Mouse (Mus musculus): ENCODE data around the gene Mrgprg. TPM values are rescaled to one million over a fixed set of nuclear protein-coding genes. Genes with fewer than 3 reads are reported as not detected.
A peak's percentile ranks its signal among the peaks of the same experiment; 100 is the strongest.

Mrgprg gene
- polyA plus RNA-seq, 1 experiment from 2014 or later = not detected

DNA sequence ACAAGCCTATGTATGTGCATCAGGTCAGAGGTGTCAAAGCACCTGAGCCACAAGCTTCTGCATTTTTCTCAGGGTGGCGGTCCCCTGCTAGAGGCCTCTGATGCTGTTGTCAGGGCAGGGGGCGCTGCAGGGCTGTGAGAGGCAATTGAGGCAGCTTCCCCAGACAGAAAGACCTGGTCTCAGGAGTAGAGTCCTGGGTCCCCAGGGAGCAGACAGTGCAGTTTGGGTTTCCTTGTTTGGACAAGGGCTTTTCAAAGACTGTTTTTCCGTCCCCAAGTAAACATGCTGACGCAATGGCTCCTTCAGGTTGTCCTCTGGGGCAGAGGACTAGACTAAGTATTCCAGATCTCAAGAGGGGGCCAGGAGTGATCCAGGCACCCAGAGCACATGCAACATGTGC, 40.4 kb downstream of the Mrgprg start:
- WGBS = 73% methylated on average over 4 of the region's 4 CpGs
- H3K4me3 ChIP-seq (replicated peaks) = no peak overlapping the region
- no peak for ATAC-seq (ENCODE audit: insufficient read depth, low FRiP score, low read depth)
- no peaks in the 10 kb centered on the region for H3K9me3 ChIP-seq
- H3K36me3 ChIP-seq = no peaks in the 10 kb centered on the region
- H3K27me3 ChIP-seq (replicated peaks) = no peaks in the 10 kb centered on the region
- no peak overlapping the region for H3K4me2 ChIP-seq
- H3K9ac ChIP-seq = no peak overlapping the region
- 0 out of 2 replicates have a peak, but pooled peaks cover 10% of the 10 kb centered on the region for H3K4me1 ChIP-seq
- H3K27ac ChIP-seq = no peak overlapping the region

DNA sequence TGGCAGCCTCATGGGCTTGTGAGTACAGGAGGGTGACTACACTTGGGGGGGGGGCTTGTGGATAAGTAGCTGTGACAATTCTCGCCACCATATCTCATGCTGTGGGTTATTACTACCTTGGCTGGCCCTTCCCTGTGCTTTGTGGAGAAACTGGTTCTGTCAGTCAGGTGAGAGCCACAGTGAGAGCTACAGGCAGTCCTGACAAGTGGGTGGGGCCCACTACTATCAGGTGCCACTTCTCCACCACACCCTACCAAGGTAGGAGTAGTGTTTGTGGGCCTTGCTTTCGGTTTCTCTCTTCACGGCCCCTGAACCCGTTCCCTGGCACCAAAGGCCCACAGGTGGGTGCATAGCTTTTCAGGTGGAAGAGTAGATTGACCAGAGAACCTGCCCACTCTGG, 43.0 kb downstream of the Mrgprg start:
- H3K27me3 ChIP-seq (replicated peaks) = no peaks in the 10 kb centered on the region
- H3K4me1 ChIP-seq = 0 out of 2 replicates have a peak, but pooled peaks cover 7% of the 10 kb centered on the region
- peak overlapping the region; percentile 18; the same call in 1 of the 2 replicates for H3K4me3 ChIP-seq (replicated peaks)
- H3K36me3 ChIP-seq = no peaks in the 10 kb centered on the region
- WGBS = 84% methylated on average over 4 of the region's 4 CpGs
- no peak overlapping the region for H3K9ac ChIP-seq
- no peaks in the 10 kb centered on the region for H3K9me3 ChIP-seq
- H3K4me2 ChIP-seq = peak overlapping the region; percentile 43
- peak; percentile 94 for ATAC-seq (ENCODE audit: insufficient read depth, low FRiP score, low read depth)
- peak overlapping the region; percentile 89 for H3K27ac ChIP-seq

DNA sequence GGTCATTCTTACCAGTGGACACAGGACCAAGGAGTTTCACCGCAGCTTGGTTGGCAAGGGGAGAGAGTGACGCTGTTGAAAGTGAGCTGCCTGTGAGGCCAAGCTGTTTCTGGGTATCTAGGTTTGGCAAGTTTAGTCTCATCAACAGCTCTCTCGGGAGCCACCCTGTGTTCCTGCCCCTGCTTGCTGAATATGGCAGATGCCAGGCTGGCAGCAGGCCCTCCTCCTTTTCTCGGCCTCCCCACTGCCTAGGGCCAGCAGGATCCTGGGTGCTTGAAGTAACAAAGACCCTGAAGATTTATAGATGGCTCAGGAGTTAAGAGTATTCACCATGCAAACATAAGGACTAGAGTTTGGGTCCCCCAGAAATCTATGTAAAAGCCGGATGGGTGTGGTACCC, 44.1 kb downstream of the Mrgprg start:
- Histone ChIP-seq H3K4me3 (replicated peaks) (no peak overlapping the region), H3K9me3 (no peaks in the 10 kb centered on the region), H3K27ac (0 out of 2 replicates have a peak overlapping the region, but pooled peaks have one; percentile 89), H3K27me3 (replicated peaks) (no peaks in the 10 kb centered on the region), H3K9ac (no peak overlapping the region), H3K4me1 (0 out of 2 replicates have a peak, but pooled peaks cover 15% of the 10 kb centered on the region), H3K4me2 (no peak overlapping the region), H3K36me3 (no peaks in the 10 kb centered on the region)
- ATAC-seq (ENCODE audit: insufficient read depth, low FRiP score, low read depth) = no peak
- 83% methylated on average over 5 of the region's 5 CpGs for WGBS

DNA sequence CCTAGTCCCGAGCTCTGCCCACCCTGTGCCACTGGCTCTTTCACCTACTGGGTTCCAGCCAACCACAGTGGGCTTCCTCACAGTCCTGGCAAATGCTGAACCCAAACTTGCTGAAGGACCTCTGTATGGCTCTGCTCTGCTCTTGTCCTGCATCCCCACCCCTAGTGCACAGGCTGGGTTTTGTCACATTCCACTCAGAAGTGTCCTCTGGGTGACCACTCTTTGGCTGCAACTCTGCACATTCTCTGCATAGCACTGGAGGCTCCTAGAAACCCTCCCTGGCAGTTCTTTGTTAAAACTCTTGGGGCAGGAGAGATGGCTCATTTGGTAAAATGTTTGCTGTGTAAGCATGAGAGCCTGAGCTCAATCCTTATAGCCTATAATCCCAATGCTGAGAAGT, 49.0 kb downstream of the Mrgprg start:
- H3K27me3 ChIP-seq (replicated peaks) = no peaks in the 10 kb centered on the region
- peaks cover 11% of the 10 kb centered on the region; the same call in 1 of the 2 replicates for H3K36me3 ChIP-seq
- H3K4me1 ChIP-seq = 0 out of 2 replicates have a peak, but pooled peaks cover 10% of the 10 kb centered on the region
- H3K4me3 ChIP-seq (replicated peaks) = no peak overlapping the region
- no peaks in the 10 kb centered on the region for H3K9me3 ChIP-seq
- no peak for ATAC-seq (ENCODE audit: insufficient read depth, low FRiP score, low read depth)
- H3K27ac ChIP-seq = peak overlapping the region; percentile 54; the same call in 1 of the 2 replicates
- WGBS = 81% methylated on average over 1 of the region's 1 CpGs
- H3K9ac ChIP-seq = no peak overlapping the region
- no peak overlapping the region for H3K4me2 ChIP-seq

Small RNA genes lying within 50 kb of the gene (microRNA-seq; reads per million reads assigned to microRNA genes)
- not detected for gene Gm22064

Other genes with a start within 250 kb of the Mrgprg start
- 185 and 205 TPM in 2 replicates for gene Nap1l4, start 217.9 kb downstream of the Mrgprg start, polyA plus RNA-seq (2015; fragmentation: Nextera tagmentation; extraction: Ambion mirVana)
- 67.5 and 73.2 TPM in 2 replicates for gene Cars, start 166.9 kb downstream of the Mrgprg start, polyA plus RNA-seq (2015; fragmentation: Nextera tagmentation; extraction: Ambion mirVana)
- gene Tnfrsf26, start 138.3 kb downstream of the Mrgprg start, polyA plus RNA-seq (2015; fragmentation: Nextera tagmentation; extraction: Ambion mirVana) = 0.32 and 0.48 TPM in 2 replicates
- 5.7 and 6.8 TPM in 2 replicates for gene Tnfrsf22, start 117.3 kb downstream of the Mrgprg start, polyA plus RNA-seq (2015; fragmentation: Nextera tagmentation; extraction: Ambion mirVana)
- gene Tnfrsf23, start 81.1 kb downstream of the Mrgprg start, polyA plus RNA-seq (2015; fragmentation: Nextera tagmentation; extraction: Ambion mirVana) = 1.9 and 3.4 TPM in 2 replicates
- gene Osbpl5, start 10.0 kb downstream of the Mrgprg start, polyA plus RNA-seq (2015; fragmentation: Nextera tagmentation; extraction: Ambion mirVana) = 34.4 and 36.5 TPM in 2 replicates
- 0.90 and 1.6 TPM in 2 replicates for gene Mrgpre, start 17.5 kb upstream of the Mrgprg start, polyA plus RNA-seq (2015; fragmentation: Nextera tagmentation; extraction: Ambion mirVana)
- 9.8 and 12.3 TPM in 2 replicates for gene Nadsyn1, start 55.9 kb upstream of the Mrgprg start, polyA plus RNA-seq (2015; fragmentation: Nextera tagmentation; extraction: Ambion mirVana)
- 49.9 and 51.1 TPM in 2 replicates for gene Dhcr7, start 56.2 kb upstream of the Mrgprg start, polyA plus RNA-seq (2015; fragmentation: Nextera tagmentation; extraction: Ambion mirVana)
- not detected in 2 replicates for gene Gm498, start 99.8 kb upstream of the Mrgprg start, polyA plus RNA-seq (2015; fragmentation: Nextera tagmentation; extraction: Ambion mirVana)
- 2.1 and 2.3 TPM in 2 replicates for gene Shank2, start 234.9 kb upstream of the Mrgprg start, polyA plus RNA-seq (2015; fragmentation: Nextera tagmentation; extraction: Ambion mirVana)

Measured in stomach, embryonic 15.5 days (tissue).